ENCODE assay signal across 8 mouse cellular contexts in genomic region chr12:111165831-111166591, GRCm38 (mm10). TPM values are rescaled to one million over a fixed set of nuclear protein-coding genes. Genes with fewer than 3 reads are reported as not detected.
DNase-seq lines count a peak whose midpoint lies in the region; ATAC-seq and TF ChIP-seq lines count a peak whose summit lies in the region.

Gene Traf3 (plus strand): TSS chr12:111166370.

- H3K4me1 ChIP-seq in cerebellum, adult 2 months (ENCODE audit: control insufficient read depth, insufficient read depth, low read length): peaks cover 4% of the 10 kb centered on the region; the same call in 1 of the 2 replicates
- peaks cover 76% of the 10 kb centered on the region for H3K4me1 ChIP-seq in hindbrain, embryonic 15.5 days (replicated peaks)

- CTCF ChIA-PET in Patski (lab: Charles Lee): interaction anchor here (0.9 to 1.7 kb wide), 3 partner anchors 15 to 73 kb away, joined by 3 to 6 read pairs (median 3); no protein-coding TSS in a partner anchor

- peak within 1 kb of the TSS; percentile 78 for H3K4me2 ChIP-seq in hindbrain, embryonic 15.5 days

- peak within 1 kb of the TSS; percentile 85 for H3K9ac ChIP-seq in hindbrain, embryonic 15.5 days

- no peak for TF ChIP-seq CTCF in Patski (IDR thresholded peaks at IDR 0.05)
- TF ChIP-seq CTCF in cerebellum, adult 2 months (IDR thresholded peaks at IDR 0.05; ENCODE audit: borderline replicate concordance, insufficient read depth, low read depth, low read length): no peak
- no peak for TF ChIP-seq CTCF in gastrocnemius, adult 2 months (IDR thresholded peaks at IDR 0.05)

- H3K4me3 ChIP-seq in cerebellum, adult 2 months (replicated peaks; ENCODE audit: insufficient read depth, low read depth, low read length): peak within 1 kb of the TSS; percentile 71
- peak within 1 kb of the TSS; percentile 91 for H3K4me3 ChIP-seq in gastrocnemius, adult 2 months
- peak within 1 kb of the TSS; percentile 90 for H3K4me3 ChIP-seq in hindbrain, embryonic 15.5 days

- POLR2A ChIA-PET in Patski (lab: Charles Lee): interaction anchor here (1.1 kb wide), 1 partner anchor 12 kb away, joined by 3 read pairs; no protein-coding TSS in a partner anchor

- intact Hi-C loops in gastrocnemius, adult 2 months (cut with DNase I): loop anchor here (2.0 kb wide), 1 partner anchor 23 kb away; no protein-coding TSS in a partner anchor

- H3K36me3 ChIP-seq in hindbrain, embryonic 15.5 days: no peaks in the 10 kb centered on the region

- no peak for TF ChIP-seq POLR2A in cerebellum, adult 2 months (IDR thresholded peaks at IDR 0.05; ENCODE audit: borderline replicate concordance, insufficient read depth, low read length)

- peak within 1 kb of the TSS; percentile 41 for H3K27ac ChIP-seq in cerebellum, adult 2 months (ENCODE audit: insufficient read depth, low read length)
- peak within 1 kb of the TSS; percentile 85 for H3K27ac ChIP-seq in gastrocnemius, adult 2 months
- peak within 1 kb of the TSS; percentile 91 for H3K27ac ChIP-seq in hindbrain, embryonic 15.5 days (replicated peaks)

- DNase-seq in Patski (ENCODE audit: low read depth, low spot score): no peak
- DNase-seq in cerebellum, adult 2 months: peak; percentile 65 to 67
- DNase-seq in gastrocnemius, adult 2 months: peak; percentile 82
- DNase-seq in left cerebral cortex, adult 8-10 months (ENCODE audit: low spot score in 2 of 2): peak in 1 of 2 experiments; percentile 40
- DNase-seq in retina, postnatal 7 days (ENCODE audit: low read depth, low spot score): peak; percentile 75
- DNase-seq in urinary bladder, adult 2 months (ENCODE audit: low spot score): peak; percentile 51

- WGBS in cerebellum, adult 2 months: 3% methylated on average over 87 of the region's 105 CpGs
- 6% methylated on average over 54 of the region's 105 CpGs for WGBS in hindbrain, embryonic 15.5 days

- H3K27me3 ChIP-seq in Patski: no peaks in the 10 kb centered on the region
- no peaks in the 10 kb centered on the region for H3K27me3 ChIP-seq in cerebellum, adult 2 months (ENCODE audit: control insufficient read depth, insufficient read depth, low read length)
- no peaks in the 10 kb centered on the region for H3K27me3 ChIP-seq in hindbrain, embryonic 15.5 days

- ATAC-seq in Patski: peak; percentile 10
- ATAC-seq in hindbrain, embryonic 15.5 days (ENCODE audit: low FRiP score, low read depth): peak; percentile 20
- peak; percentile 46 for ATAC-seq in megakaryocyte, adult 5-6 weeks (ENCODE audit: poor library complexity, severe bottlenecking)

- in situ Hi-C loops in Patski (cut with MboI; ENCODE audit: low pct_unique_long_range_greater_than_20kb): no loop called here

- H3K9me3 ChIP-seq in hindbrain, embryonic 15.5 days: no peaks in the 10 kb centered on the region

RNA-seq across cellular contexts. Expression of gene Traf3, which starts in this region (rescaled TPM):
- polyA plus RNA-seq in Patski (2021): 19.9 TPM
- 29.3 and 29.8 TPM in 2 replicates for polyA plus RNA-seq in cerebellum, adult 2 months (2012; rRNA removed)
- total RNA-seq in gastrocnemius, adult 2 months (2021): 10 to 100 TPM in 1 of 2 experiments, 1 to 10 TPM in 1; 9.5 to 14.5 TPM
- polyA plus RNA-seq in hindbrain, embryonic 15.5 days (2015; fragmentation: Nextera tagmentation; extraction: Ambion mirVana): 18.6 and 18.7 TPM in 2 replicates
- 10 to 100 TPM; 28.3 to 41.2 (median 36.2) TPM for total RNA-seq in left cerebral cortex, adult 8-10 months (2022)
- total RNA-seq in megakaryocyte, adult 5-6 weeks (2015): 9.9 and 13.9 TPM in 2 replicates
- total RNA-seq in megakaryocyte, adult 5-6 weeks (2017): 18.0 and 21.2 TPM in 2 replicates
- polyA plus RNA-seq in urinary bladder, adult 2 months (2012; rRNA removed): 18.2 and 20.4 TPM in 2 replicates

Comparison
In these comparisons a context has a peak if more than half of its experiments do, and no peak if none do; other contexts are left out.
1. H3K27ac ChIP-seq: peak in every context shown above with its lines; median percentile 91 in hindbrain, embryonic 15.5 days; 85 in gastrocnemius, adult 2 months; 41 in cerebellum, adult 2 months.